Mouse (Mus musculus) kidney, postnatal 4 days (tissue): Measurements from ENCODE around the gene Etv3.
"Not testable (repeated sequence)": the region's sequence is repeated elsewhere in the genome, so short reads cannot be mapped to it uniquely, and the experiment has no call there.

Experiments used
- DNase-seq, 2 experiments: peaks; one replicate each; pipeline ENCODE4 v3.0.0; 2021; ENCODE audit warnings: mixed read lengths in 2 of 2

The Etv3 gene

DNA sequence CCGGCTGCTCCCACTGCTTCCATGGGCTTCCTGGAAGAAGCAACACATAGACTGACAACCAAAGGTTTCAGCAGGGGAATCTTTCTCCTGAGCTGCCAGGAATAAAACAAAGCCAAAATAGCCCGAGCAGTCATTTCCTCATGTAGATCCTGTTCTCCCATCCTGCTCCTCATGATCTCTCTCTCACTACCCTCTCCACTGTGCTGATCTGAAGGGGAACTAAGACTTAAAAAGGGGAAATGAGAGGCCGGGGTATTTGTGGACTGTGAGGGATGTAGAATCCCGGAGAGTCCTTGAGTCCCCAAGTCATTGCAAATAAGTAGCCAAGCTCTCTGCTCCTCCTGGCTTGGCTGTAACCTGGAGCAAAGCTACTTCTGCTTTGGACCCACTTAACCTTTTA, 4.1 kb upstream of the Etv3 start:
- no peak for DNase-seq

DNA sequence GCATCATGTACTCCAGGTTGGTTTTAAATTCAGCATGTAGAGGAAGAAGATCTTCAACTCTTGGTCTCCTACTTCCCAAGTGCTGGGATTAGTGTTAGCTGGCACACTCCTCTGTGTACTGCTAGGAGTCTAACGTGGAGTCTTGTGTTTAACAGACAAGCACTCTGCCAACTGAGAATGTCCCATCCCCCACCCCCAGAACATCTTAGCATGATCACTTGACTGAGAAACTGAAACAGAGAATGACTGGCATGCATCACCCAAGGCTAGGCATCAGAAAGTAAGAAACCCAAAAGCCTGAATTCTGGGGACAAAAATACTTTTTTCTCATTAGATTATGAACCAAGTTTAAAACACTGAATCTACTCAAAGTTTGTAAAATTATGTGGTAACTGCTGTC, 3.4 kb upstream of the Etv3 start:
- no peak for DNase-seq

DNA sequence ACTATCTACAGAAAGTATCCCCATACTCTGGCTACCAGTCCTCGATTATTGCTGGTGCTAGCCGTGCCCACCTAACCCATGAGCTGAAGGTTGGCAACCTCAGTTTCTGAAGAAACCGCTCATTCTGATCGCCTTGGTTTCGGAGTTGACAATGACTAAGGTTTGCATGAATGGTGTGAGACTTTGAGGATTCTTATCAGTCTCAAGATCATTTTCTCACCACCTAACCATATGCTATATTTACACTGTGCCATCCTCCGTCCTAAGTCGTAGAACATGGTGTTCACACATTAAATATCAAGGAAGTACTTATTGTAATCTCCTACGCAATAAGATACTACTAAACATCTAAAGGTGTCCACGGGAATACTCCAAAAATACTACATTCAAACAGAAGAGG, 1.5 kb upstream of the Etv3 start:
- DNase-seq = no peak

GRCm38 (mm10) chr3:87525837-87526570, 797 bp downstream of the Etv3 start:
- peak in 1 of 2 experiments; percentile 44 for DNase-seq

- no peak for DNase-seq
Measured at GRCm38 (mm10) chr3:87527139-87527538, 1.9 kb downstream of the Etv3 start.

DNA sequence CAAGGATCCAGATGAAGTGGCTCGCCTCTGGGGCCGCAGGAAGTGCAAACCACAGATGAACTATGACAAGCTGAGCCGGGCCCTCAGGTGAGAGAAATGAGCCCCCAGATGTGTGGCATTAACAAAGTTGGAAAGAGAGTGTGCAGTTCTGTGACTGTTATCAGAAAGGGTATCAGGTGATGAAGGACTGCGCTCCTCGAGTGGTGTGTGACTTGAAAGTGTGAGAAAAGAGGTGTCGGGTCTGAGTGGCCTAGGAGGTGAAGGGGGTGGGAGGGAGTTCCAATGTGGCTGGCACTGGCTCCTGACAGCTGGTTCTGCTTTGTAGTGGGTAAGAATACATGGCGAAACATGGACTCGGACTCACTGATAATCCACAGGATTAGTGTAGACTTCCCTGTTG, 2.8 kb downstream of the Etv3 start:
- DNase-seq = no peak

GRCm38 (mm10) chr3:87528841-87529240, 3.6 kb downstream of the Etv3 start:
- DNase-seq = no peak

DNA sequence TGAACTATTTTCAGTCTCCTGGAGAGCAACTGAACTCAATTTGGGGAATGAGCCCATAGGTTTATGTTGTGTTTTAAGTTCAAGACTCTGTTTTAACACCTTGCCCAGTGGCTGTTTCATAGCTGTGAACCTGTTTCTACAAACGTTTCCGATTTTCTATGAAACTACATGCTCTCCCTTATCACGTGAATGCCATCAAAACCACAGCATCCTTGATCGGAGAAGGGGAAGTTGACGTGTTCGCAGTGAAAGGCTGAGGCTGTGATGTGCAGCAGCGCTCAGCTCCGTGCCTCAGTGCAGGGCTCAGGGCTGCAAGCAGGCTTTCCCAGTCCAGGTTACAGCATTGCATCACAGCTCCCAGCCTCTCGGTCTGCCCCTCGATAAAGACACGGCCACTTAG, 4.4 kb downstream of the Etv3 start:
- no peak for DNase-seq

DNA sequence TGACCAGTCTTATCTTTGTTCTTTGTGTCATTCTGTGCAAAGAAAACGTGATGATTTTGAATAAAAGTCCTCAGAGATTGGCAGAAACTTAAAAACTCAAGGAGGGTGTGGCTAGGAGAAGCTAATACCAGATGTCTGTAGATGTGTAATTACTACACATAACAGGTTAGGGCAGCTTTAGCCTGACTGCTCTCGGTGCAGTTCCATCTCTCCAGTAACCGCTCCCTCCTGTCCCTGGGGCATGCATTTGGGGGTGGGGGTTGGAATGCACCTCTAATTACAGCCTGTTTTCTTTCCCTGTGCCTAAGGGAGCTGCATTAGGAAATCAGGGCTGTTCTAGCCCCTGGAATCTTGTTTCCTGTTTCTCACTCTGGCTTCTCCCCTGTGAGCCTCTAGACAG, 5.0 kb downstream of the Etv3 start:
- DNase-seq = no peak

- peak in 1 of 2 experiments; percentile 21 for DNase-seq
Measured at GRCm38 (mm10) chr3:87533667-87534378, 8.6 kb downstream of the Etv3 start.

- no peak for DNase-seq
Measured at GRCm38 (mm10) chr3:87538034-87538433, 12.8 kb downstream of the Etv3 start.

- DNase-seq = no peak
Measured at GRCm38 (mm10) chr3:87540028-87540675, 14.9 kb downstream of the Etv3 start.

- peak; percentile 20 to 47 for DNase-seq
Measured at GRCm38 (mm10) chr3:87540714-87541113, 15.5 kb downstream of the Etv3 start.

DNA sequence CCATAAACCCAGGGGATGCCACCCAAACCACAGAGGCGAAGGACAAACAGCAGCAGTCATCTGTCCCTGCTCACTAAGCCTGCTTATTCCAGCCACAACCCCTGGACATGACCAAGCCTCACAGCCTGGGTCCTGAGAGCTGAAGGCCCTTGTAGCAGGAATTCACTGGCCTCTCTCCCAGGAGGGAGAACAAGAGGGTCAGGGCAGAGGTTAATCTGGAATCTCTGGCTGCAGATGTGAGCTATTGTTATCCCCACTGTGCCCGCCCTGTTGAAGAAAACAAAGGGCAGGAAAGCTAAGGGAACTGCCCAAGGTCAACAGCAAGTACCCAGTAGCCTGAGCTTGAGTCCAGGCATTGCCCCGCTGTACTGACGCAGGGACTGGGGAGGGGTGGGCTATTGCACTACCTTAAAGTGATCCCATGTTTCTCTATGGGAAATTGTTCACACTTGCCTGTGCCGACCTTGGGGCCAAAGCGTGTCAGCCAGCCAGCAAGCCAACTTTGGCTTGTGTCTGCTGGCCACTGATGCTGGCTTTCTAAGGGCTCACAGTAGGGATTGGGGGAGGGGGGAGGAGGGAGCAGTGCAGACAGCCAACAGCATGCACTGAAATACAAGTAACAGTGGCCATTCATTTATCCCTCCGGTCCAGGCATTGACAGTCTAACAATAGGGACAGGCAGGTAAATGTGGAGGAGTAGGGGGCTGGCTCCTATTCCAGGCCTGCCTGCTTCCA, 17.4 kb downstream of the Etv3 start:
- DNase-seq = no peak

GRCm38 (mm10) chr3:87545554-87545953, 20.3 kb downstream of the Etv3 start:
- DNase-seq = peak in 1 of 2 experiments; percentile 32

- DNase-seq = no peak
Measured at GRCm38 (mm10) chr3:87546291-87546721, 21.1 kb downstream of the Etv3 start.

- DNase-seq = no peak
Measured at GRCm38 (mm10) chr3:87549908-87550307, 24.7 kb downstream of the Etv3 start.

DNA sequence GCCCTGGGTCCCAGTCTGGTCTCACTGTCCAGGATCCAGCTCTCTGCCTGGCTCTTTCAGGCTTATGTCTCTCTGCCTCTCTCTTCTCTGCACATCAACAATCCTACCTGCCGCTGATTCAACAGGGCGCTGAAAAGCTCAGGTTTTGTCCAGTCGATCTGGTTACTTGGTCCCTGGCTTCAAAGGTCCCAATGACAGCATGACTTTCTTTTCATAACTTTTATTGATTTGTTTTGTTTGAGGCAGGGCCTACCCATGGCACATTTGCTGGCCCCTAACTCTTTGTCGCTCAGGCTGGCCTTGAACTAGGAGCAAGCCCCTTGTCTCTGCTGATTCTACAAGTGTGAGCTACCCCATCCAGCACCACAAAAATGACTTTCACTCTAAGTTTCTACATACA, 27.1 kb downstream of the Etv3 start:
- DNase-seq = no peak

DNA sequence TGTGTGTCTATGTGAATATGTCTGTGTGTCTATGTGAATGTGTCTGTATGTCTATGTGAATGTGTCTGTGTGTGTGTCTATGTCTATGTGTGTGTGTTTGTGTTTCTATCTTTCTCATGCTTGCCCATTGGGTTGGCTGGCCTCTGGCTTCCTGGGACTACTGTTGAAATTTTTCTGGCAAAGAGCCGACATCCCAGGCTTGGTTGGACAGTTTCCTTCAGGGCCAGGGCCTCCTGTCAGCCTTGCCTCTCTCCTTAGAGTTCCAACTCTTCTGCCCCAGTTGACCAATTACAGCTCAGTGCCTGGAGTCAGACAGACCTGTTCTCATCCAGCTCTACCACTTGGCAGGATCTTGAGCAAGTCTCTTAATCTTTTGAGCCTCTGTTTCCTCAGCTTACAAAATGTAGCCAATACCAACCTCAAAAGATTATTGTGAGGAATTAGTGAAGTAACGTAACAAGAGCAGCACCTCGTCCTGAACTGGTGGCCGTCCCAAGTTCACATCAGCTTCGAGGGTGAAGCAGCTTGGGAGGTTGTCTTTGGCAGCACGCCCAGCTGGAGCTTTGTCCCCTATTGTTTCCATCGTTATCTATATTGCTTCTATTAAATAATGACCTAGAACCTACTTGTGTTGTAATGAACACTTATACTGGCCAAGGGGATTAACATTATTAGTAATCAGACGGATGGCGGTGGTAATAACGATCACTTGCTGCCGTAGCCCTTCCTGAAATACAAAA, 28.2 kb downstream of the Etv3 start:
- DNase-seq = no peak

DNA sequence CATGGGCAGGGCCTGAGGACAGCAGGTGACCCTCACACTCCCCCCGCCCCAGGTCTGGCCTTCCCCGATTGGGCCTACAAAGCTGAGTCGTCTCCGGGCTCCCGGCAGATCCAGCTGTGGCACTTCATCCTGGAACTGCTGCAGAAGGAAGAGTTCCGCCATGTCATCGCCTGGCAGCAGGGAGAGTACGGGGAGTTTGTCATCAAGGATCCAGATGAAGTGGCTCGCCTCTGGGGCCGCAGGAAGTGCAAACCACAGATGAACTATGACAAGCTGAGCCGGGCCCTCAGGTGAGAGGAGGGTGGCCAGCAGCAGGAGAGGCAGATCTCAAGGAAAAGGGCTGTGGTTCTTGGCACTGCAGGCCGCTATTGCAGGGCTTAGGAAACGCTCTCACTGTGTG, 29.7 kb downstream of the Etv3 start:
- not testable (repeated sequence) for DNase-seq

DNA sequence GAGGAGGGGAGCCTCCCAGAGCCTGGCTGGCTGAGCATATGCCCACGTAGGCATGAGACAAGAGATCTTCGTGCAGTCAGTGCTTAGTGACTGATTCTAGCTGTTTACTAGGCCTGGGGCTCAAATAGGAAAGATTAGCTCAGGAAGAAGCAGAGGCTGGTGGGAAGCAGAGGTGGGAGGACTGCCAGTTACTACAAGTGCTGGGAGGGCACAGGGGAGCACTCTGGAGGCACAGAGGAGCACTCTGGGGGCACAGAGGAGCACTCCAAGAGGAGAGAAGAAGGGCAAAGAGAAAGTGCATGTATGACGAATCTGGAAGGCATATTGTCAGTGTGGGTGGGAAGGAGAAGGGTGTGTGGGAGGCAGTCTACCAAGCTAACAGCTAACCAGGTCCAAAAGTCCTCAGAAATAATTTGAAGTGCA, 30.9 kb downstream of the Etv3 start:
- DNase-seq = no peak

- DNase-seq = no peak
Measured at GRCm38 (mm10) chr3:87556668-87557278, 31.6 kb downstream of the Etv3 start.
